Mouse (Mus musculus) Patski (cell line): Measurements from ENCODE around the gene Akip1. TPM values are rescaled to one million over a fixed set of nuclear protein-coding genes. Genes with fewer than 3 reads are reported as not detected.

Experiments used
- ATAC-seq: fragments of 100-300 bp; one replicate; pipeline ENCODE4 v1.8.0; 2021
- CTCF ChIA-PET: fragments of 350-600 bp; sonication (Branson Sonifier 250); formaldehyde crosslinking; loops from one replicate; lab custom pipeline; 2022; ENCODE audit warnings: inconsistent platforms; lab: Charles Lee
- POLR2A ChIA-PET: fragments of 350-600 bp; sonication (Branson Sonifier 250); formaldehyde crosslinking; loops from one replicate; lab custom pipeline; 2022; ENCODE audit warnings: antibody characterized with exemption, inconsistent platforms; lab: Charles Lee
- DNase-seq: peaks from one replicate; pipeline ENCODE4 v3.0.0-alpha.2; 2011; ENCODE audit warnings: low read depth, low spot score
- H3K27me3 ChIP-seq: fragments of 371-371 bp; one replicate; pipeline ENCODE4 v1.5.1; 2021
- CTCF ChIP-seq: fragments of 100-300 bp; IDR thresholded peaks from one replicate; pipeline ENCODE4 v1.5.1; 2021
- in situ Hi-C: fragments of 300-500 bp; cut with MboI; formaldehyde crosslinking; loops from 3 replicates; pipeline ENCODE4 v1.11.1; 2018; ENCODE audit warnings: low pct_unique_long_range_greater_than_20kb, mixed read lengths
- polyA plus RNA-seq: library from polyadenylated mRNA; unstranded; gene quantifications from one replicate; pipeline ENCODE4 v1.2.3, GENCODE M21; 2021

Akip1 gene
- polyA plus RNA-seq, 1 experiment from 2014 or later: 43.0 TPM

DNA sequence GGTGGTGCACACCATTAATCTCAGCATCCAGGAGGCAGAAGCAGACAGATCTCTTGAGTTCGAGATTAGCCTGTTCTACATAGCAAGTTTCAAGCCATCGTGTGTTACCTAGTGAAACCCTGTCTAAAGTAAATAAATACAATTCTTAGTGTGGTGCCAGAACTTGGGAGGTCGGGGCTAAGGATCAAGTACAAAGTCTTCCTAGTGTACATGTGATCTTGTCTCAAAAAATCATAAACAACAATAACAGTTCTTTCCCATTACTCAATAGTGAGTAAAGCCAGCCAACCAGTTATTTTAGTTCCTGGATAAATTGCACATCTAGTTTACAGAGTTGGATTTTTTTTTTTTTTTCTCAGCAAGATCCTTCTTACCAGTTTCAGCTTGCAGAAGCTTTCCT, 971 bp downstream of the Akip1 start:
- no peaks in the 10 kb centered on the region for H3K27me3 ChIP-seq
- TF ChIP-seq CTCF: no peak
- in situ Hi-C loops: loop anchor here (25.0 kb wide), 3 partner anchors 167 to 542 kb away; partner anchors contain the start of gene Zfp143
- DNase-seq (no peak), ATAC-seq (no peak)
- ChIA-PET POLR2A (interaction anchor here (1.2 to 1.5 kb wide), 2 partner anchors 38 to 67 kb away, joined by 3 to 5 read pairs; no protein-coding TSS in a partner anchor), CTCF (interaction anchor here (1.5 to 1.7 kb wide), 3 partner anchors 10 to 28 kb away, joined by 3 read pairs; no protein-coding TSS in a partner anchor)

GRCm38 (mm10) chr7:109707023-109707785, 3.7 kb downstream of the Akip1 start:
- in situ Hi-C loops: loop anchor here (5.0 to 25.0 kb wide), 4 partner anchors 170 to 545 kb away; partner anchors contain the start of gene Zfp143
- ChIA-PET CTCF (interaction anchor here (0.7 to 2.1 kb wide), 13 partner anchors 12 to 186 kb away, joined by 3 to 10 read pairs (median 4); no protein-coding TSS in a partner anchor), POLR2A (no interaction called here)
- peak; percentile 85 for TF ChIP-seq CTCF
- no peaks in the 10 kb centered on the region for H3K27me3 ChIP-seq
- DNase-seq (no peak), ATAC-seq (peak; percentile 18)

DNA sequence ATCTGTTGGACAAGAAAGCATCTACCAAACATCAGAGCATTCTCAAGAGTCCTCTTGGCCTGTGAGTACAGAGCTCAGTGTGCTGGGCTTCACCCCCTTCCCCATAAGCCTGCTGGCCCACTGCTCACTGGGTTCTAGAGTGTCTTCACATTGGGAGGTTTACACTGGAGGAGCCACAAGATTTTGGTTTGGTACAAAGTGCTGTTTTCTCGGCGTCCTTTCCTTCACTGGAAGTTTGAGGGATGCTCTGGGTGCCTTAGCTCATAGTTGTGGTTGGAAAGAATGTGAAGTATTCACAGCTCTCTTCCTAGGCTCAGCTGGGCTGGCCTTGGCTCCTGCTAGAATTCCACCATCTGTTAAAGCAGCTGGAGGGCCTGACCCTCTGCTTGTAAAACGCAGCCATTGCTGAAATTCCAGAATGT, 5.5 kb downstream of the Akip1 start:
- POLR2A ChIA-PET: interaction anchor here (0.6 to 0.7 kb wide), 3 partner anchors 179 to 919 kb away, joined by 3 to 5 read pairs (median 4); partner anchors contain the start of gene Zfp143
- DNase-seq (no peak), ATAC-seq (peak; percentile 94)
- no peak for TF ChIP-seq CTCF
- no peaks in the 10 kb centered on the region for H3K27me3 ChIP-seq
- in situ Hi-C loops: loop anchor here (5.0 to 25.0 kb wide), 4 partner anchors 172 to 547 kb away; partner anchors contain the start of gene Zfp143
- CTCF ChIA-PET: interaction anchor here (1.2 to 1.6 kb wide), 5 partner anchors 10 to 184 kb away, joined by 4 to 6 read pairs (median 4); no protein-coding TSS in a partner anchor

DNA sequence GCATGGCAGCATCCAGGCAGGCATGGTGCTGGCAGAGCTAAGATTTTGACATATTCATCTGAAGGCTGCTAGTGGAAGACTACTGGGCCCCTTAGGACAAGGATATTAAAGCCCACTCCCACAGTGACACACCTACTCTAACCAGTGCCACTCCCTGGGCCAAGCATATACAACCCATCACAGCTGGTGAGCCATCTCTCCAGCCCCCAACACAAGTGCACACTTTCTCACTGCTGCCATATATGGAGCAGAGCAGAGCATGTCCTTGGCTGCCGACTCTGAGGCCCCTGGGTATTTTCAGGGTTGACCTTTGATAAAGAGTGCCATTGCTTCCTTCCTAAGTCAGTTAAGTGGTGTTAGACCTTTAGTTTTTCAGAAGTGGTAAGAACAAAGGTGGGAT, 6.6 kb downstream of the Akip1 start:
- ChIA-PET POLR2A (no interaction called here), CTCF (interaction anchor here (1.5 kb wide), 1 partner anchor 9 kb away, joined by 6 read pairs; no protein-coding TSS in a partner anchor)
- in situ Hi-C loops: loop anchor here (25.0 kb wide), 3 partner anchors 173 to 548 kb away; partner anchors contain the start of gene Zfp143
- DNase-seq (no peak), ATAC-seq (no peak)
- TF ChIP-seq CTCF: no peak
- no peaks in the 10 kb centered on the region for H3K27me3 ChIP-seq

GRCm38 (mm10) chr7:109712198-109712597, 8.7 kb downstream of the Akip1 start:
- H3K27me3 ChIP-seq: no peaks in the 10 kb centered on the region
- ChIA-PET CTCF (interaction anchor here (1.3 to 1.6 kb wide), 2 partner anchors 17 to 37 kb away, joined by 3 read pairs; no protein-coding TSS in a partner anchor), POLR2A (no interaction called here)
- no peak for ATAC-seq
- DNase-seq: no peak
- in situ Hi-C loops: loop anchor here (25.0 kb wide), 3 partner anchors 175 to 550 kb away; partner anchors contain the start of gene Zfp143
- TF ChIP-seq CTCF: no peak

DNA sequence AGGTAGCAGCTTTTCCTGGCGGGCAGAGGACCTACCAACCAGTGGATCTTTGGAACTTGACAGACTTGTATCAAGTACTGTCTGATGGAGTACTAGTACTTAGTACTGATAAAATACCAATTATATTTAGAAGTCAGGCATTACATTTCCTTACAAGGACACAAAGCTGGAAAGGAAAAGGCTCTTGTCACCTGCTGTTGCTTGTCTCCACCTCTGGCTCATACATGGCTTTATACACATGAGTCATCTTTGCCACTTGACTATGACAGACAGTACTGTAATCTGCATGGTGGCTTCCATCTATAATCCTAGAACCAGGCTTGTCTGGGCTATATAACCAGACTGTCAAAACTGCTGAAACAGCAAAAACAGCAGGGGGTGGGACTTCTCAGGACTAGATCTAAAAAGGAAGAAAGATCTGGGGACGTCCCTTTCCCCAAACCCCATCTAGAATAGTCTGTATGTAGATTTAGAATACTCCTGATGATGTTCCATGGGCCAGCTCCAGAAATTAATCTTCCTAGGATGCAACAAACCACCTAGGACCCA, 10.0 kb downstream of the Akip1 start:
- no peaks in the 10 kb centered on the region for H3K27me3 ChIP-seq
- ChIA-PET CTCF (interaction anchor here (1.3 kb wide), 1 partner anchor 32 kb away, joined by 3 read pairs; no protein-coding TSS in a partner anchor), POLR2A (interaction anchor here (0.6 kb wide), 1 partner anchor 257 kb away, joined by 3 read pairs; no protein-coding TSS in a partner anchor)
- TF ChIP-seq CTCF: no peak
- no peak for DNase-seq
- no peak for ATAC-seq
- in situ Hi-C loops: loop anchor here (25.0 kb wide), 3 partner anchors 176 to 551 kb away; partner anchors contain the start of gene Zfp143

- in situ Hi-C loops: loop anchor here (25.0 kb wide), 3 partner anchors 182 to 557 kb away; partner anchors contain the start of gene Zfp143
- TF ChIP-seq CTCF: peak; percentile 76
- POLR2A ChIA-PET: no interaction called here
- H3K27me3 ChIP-seq: no peaks in the 10 kb centered on the region
- CTCF ChIA-PET: interaction anchor here (1.1 to 2.3 kb wide), 3 partner anchors 9 to 13 kb away, joined by 6 to 10 read pairs (median 7); no protein-coding TSS in a partner anchor
- ATAC-seq (no peak), DNase-seq (no peak)
These were observed 15.8 kb downstream of the Akip1 start for GRCm38 (mm10) chr7:109719286-109719685.

- POLR2A ChIA-PET: no interaction called here
- in situ Hi-C loops: loop anchor here (25.0 kb wide), 3 partner anchors 185 to 560 kb away; partner anchors contain the start of gene Zfp143
- no peak for TF ChIP-seq CTCF
- no peak for DNase-seq
- H3K27me3 ChIP-seq: no peaks in the 10 kb centered on the region
- CTCF ChIA-PET: no interaction called here
- ATAC-seq: no peak
These were observed 19.1 kb downstream of the Akip1 start for GRCm38 (mm10) chr7:109722618-109723017.

- in situ Hi-C loops: loop anchor here (25.0 kb wide), 3 partner anchors 186 to 561 kb away; partner anchors contain the start of gene Zfp143
- DNase-seq (no peak), ATAC-seq (no peak)
- TF ChIP-seq CTCF: no peak
- no peaks in the 10 kb centered on the region for H3K27me3 ChIP-seq
- POLR2A ChIA-PET: no interaction called here
- CTCF ChIA-PET: no interaction called here
These were observed 19.6 kb downstream of the Akip1 start for GRCm38 (mm10) chr7:109723114-109723513.

DNA sequence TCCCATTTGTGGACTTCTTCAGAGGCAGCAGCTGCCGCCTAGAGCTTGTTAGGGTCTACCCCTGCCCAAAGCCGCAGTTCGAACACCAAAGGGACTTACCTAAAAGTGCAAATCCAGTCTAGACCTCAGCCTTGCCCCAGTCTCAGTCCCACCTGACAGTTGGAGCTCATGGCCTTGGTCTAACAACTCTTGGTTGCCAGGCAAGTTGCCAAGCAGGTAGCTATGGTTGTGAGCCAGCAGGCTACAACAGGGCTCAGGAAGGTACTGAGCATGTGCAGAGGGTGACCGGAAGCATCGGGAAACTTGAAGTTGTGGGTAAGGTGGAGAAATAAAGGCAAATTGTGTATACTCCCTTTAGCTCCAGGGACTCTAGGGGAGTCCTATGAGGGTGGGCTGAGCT, 20.2 kb downstream of the Akip1 start, which contains the start of gene BC051019:
TSS of gene BC051019 (minus strand) at position 154 of the 400 bp plus-strand sequence.
- H3K27me3 ChIP-seq: no peaks in the 10 kb centered on the region
- ATAC-seq (no peak), DNase-seq (no peak)
- ChIA-PET POLR2A (no interaction called here), CTCF (interaction anchor here (1.1 to 1.4 kb wide), 2 partner anchors 25 to 87 kb away, joined by 4 read pairs; no protein-coding TSS in a partner anchor)
- no peak for TF ChIP-seq CTCF
- in situ Hi-C loops: loop anchor here (25.0 kb wide), 3 partner anchors 186 to 561 kb away; partner anchors contain the start of gene Zfp143
